ENCODE assay signal across 8 mouse cellular contexts in the genomic region with DNA sequence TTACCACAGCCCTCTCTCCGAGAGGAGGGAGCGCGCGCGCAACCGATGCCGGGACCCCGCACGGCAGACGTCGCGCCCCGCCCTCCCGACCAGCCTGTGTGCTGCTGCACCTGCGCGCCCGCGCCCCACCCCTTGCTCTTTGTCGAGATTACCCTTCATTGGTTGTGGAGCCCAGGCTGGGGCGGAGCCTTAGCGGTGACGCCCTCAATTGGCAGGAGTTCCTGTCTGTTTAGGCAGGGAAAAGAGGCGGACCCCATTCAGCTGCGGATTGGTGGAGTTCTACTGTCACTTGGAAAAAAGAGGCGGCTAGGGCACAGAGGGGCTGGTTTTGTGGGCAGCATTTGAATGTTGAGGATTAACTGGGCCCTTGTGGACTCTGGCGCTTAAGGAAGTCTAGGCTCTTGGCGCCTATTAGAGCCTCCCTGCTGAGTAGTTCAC. TPM values are rescaled to one million over a fixed set of nuclear protein-coding genes. Genes with fewer than 3 reads are reported as not detected.
DNase-seq lines count a peak whose midpoint lies in the region; ATAC-seq and TF ChIP-seq lines count a peak whose summit lies in the region.

No protein-coding gene starts in this region.

- TF ChIP-seq CTCF in heart, adult 2 months (IDR thresholded peaks at IDR 0.05) = no peak

- TF ChIP-seq POLR2A in heart, adult 2 months (IDR thresholded peaks at IDR 0.05; ENCODE audit: insufficient read depth, low read depth, low read length) = peak; percentile 66

- H3K36me3 ChIP-seq in embryonic facial prominence, embryonic 14.5 days (ENCODE audit: control insufficient read depth, insufficient read depth, low read length) = no peaks in the 10 kb centered on the region
- H3K36me3 ChIP-seq in heart, adult 2 months (ENCODE audit: control insufficient read depth, insufficient read depth, low read length) = peaks cover 15% of the 10 kb centered on the region; the same call in 1 of the 2 replicates
- no peaks in the 10 kb centered on the region for H3K36me3 ChIP-seq in limb, embryonic 13.5 days
- H3K36me3 ChIP-seq in midbrain, embryonic 16.5 days (ENCODE audit: control insufficient read depth, insufficient read depth, low read length) = no peaks in the 10 kb centered on the region

- peak overlapping the region; percentile 94 for H3K27ac ChIP-seq in embryonic facial prominence, embryonic 14.5 days (replicated peaks; ENCODE audit: low read depth, low read length)
- H3K27ac ChIP-seq in heart, adult 2 months = peak overlapping the region; percentile 95
- peak overlapping the region; percentile 93 for H3K27ac ChIP-seq in limb, embryonic 13.5 days
- peak overlapping the region; percentile 96 for H3K27ac ChIP-seq in midbrain, embryonic 16.5 days (ENCODE audit: low read length)

- peak overlapping the region; percentile 49 for H3K4me2 ChIP-seq in embryonic facial prominence, embryonic 14.5 days (ENCODE audit: low read depth, low read length)
- H3K4me2 ChIP-seq in limb, embryonic 13.5 days (replicated peaks) = peak overlapping the region; percentile 54
- peak overlapping the region; percentile 53 for H3K4me2 ChIP-seq in midbrain, embryonic 16.5 days (ENCODE audit: low read length)

- TF ChIP-seq EP300 in heart, adult 2 months (IDR thresholded peaks at IDR 0.05; ENCODE audit: insufficient read depth, low read depth, low read length) = no peak

- H3K9ac ChIP-seq in embryonic facial prominence, embryonic 14.5 days (ENCODE audit: low read depth, low read length) = peak overlapping the region; percentile 85
- peak overlapping the region; percentile 91 for H3K9ac ChIP-seq in heart, adult 2 months (ENCODE audit: low read depth, low read length)
- peak overlapping the region; percentile 77 for H3K9ac ChIP-seq in limb, embryonic 13.5 days
- peak overlapping the region; percentile 74 for H3K9ac ChIP-seq in midbrain, embryonic 16.5 days (ENCODE audit: low read depth, low read length)

- peak overlapping the region; percentile 61 for H3K4me3 ChIP-seq in embryonic facial prominence, embryonic 14.5 days (ENCODE audit: low read depth, low read length)
- peak overlapping the region; percentile 68 for H3K4me3 ChIP-seq in heart, adult 2 months
- H3K4me3 ChIP-seq in limb, embryonic 13.5 days = peak overlapping the region; percentile 59
- H3K4me3 ChIP-seq in midbrain, embryonic 16.5 days (ENCODE audit: low read depth, low read length) = peak overlapping the region; percentile 61

- H3K27me3 ChIP-seq in embryonic facial prominence, embryonic 14.5 days (replicated peaks; ENCODE audit: control insufficient read depth, insufficient read depth, low read length) = no peaks in the 10 kb centered on the region; the same call in 1 of the 2 replicates
- no peaks in the 10 kb centered on the region for H3K27me3 ChIP-seq in heart, adult 2 months (ENCODE audit: control insufficient read depth, insufficient read depth, low read length)
- H3K27me3 ChIP-seq in limb, embryonic 13.5 days = peaks cover 15% of the 10 kb centered on the region; the same call in 1 of the 2 replicates
- no peaks in the 10 kb centered on the region for H3K27me3 ChIP-seq in midbrain, embryonic 16.5 days (ENCODE audit: control insufficient read depth, insufficient read depth, low read depth, low read length)

- peak; percentile 98 for DNase-seq in 3T3-L1 (ENCODE audit: low read depth, low spot score)
- peak; percentile 73 to 91 for DNase-seq in adrenal gland, postnatal 4 days (ENCODE audit: low spot score in 2 of 2)
- DNase-seq in embryonic facial prominence, embryonic 14.5 days (ENCODE audit: low spot score) = peak; percentile 98
- peak; percentile 95 to 98 for DNase-seq in heart, adult 2 months
- peak; percentile 99 for DNase-seq in kidney, adult 8-10 months
- peak; percentile 85 to 97 for DNase-seq in spleen, postnatal 10 days (ENCODE audit: low spot score in 2 of 2)

- intact Hi-C loops in heart, adult 2 months (cut with DNase I) = loop anchor here (2.0 to 10.0 kb wide), 3 partner anchors 63 to 159 kb away; a partner anchor contains a TSS

- H3K4me1 ChIP-seq in embryonic facial prominence, embryonic 14.5 days (ENCODE audit: control insufficient read depth, insufficient read depth, low read length) = peaks cover 4% of the 10 kb centered on the region; the same call in 1 of the 2 replicates
- peaks cover 9% of the 10 kb centered on the region for H3K4me1 ChIP-seq in heart, adult 2 months (ENCODE audit: control insufficient read depth, insufficient read depth, low read length)
- H3K4me1 ChIP-seq in limb, embryonic 13.5 days = peaks cover 11% of the 10 kb centered on the region; the same call in 1 of the 2 replicates
- H3K4me1 ChIP-seq in midbrain, embryonic 16.5 days (ENCODE audit: control insufficient read depth, insufficient read depth, low read length) = peaks cover 23% of the 10 kb centered on the region

- no peaks in the 10 kb centered on the region for H3K9me3 ChIP-seq in embryonic facial prominence, embryonic 14.5 days (ENCODE audit: control insufficient read depth, low read length)
- H3K9me3 ChIP-seq in limb, embryonic 13.5 days = no peaks in the 10 kb centered on the region
- H3K9me3 ChIP-seq in midbrain, embryonic 16.5 days (replicated peaks; ENCODE audit: control insufficient read depth, low read length, poor library complexity, severe bottlenecking) = no peaks in the 10 kb centered on the region

- WGBS in embryonic facial prominence, embryonic 14.5 days = 11% methylated on average over 12 of the region's 27 CpGs
- WGBS in heart, adult 2 months = 4% methylated on average over 27 of the region's 27 CpGs
- WGBS in limb, embryonic 13.5 days = 10% methylated on average over 21 of the region's 27 CpGs
- WGBS in midbrain, embryonic 16.5 days = 24% methylated on average over 26 of the region's 27 CpGs

- peak; percentile 99 for ATAC-seq in embryonic facial prominence, embryonic 14.5 days (ENCODE audit: low read depth)
- ATAC-seq in limb, embryonic 13.5 days (ENCODE audit: low FRiP score, low read depth) = peak; percentile 99
- peak; percentile 99 for ATAC-seq in midbrain, embryonic 16.5 days

- no peaks in the 10 kb centered on the region for H3K79me2 ChIP-seq in heart, adult 2 months (replicated peaks; ENCODE audit: control insufficient read depth, insufficient read depth, low read length)

RNA-seq across cellular contexts. Expression of a gene that starts 41.6 kb away (rescaled TPM):
- not detected for total RNA-seq in adrenal gland, postnatal 4 days (2021)
- not detected in 2 replicates for polyA plus RNA-seq in embryonic facial prominence, embryonic 14.5 days (2014; fragmentation: Nextera tagmentation; extraction: Ambion mirVana)
- total RNA-seq in heart, adult 2 months (2021) = not detected
- not detected in 2 replicates for polyA plus RNA-seq in heart, adult 2 months (2012; rRNA removed)
- not detected in 2 replicates for polyA plus RNA-seq in limb, embryonic 13.5 days (2015; fragmentation: Nextera tagmentation; extraction: Ambion mirVana)
- polyA plus RNA-seq in midbrain, embryonic 16.5 days (2015; fragmentation: Nextera tagmentation; extraction: Ambion mirVana) = not detected in 2 replicates

RNA-seq across cellular contexts. Expression of a gene that starts 49.5 kb away (rescaled TPM):
- 10 to 100 TPM; 41.1 to 45.1 TPM for total RNA-seq in adrenal gland, postnatal 4 days (2021)
- 10.4 and 11.3 TPM in 2 replicates for polyA plus RNA-seq in embryonic facial prominence, embryonic 14.5 days (2014; fragmentation: Nextera tagmentation; extraction: Ambion mirVana)
- total RNA-seq in heart, adult 2 months (2021) = 10 to 100 TPM; 27.0 to 32.6 TPM
- polyA plus RNA-seq in heart, adult 2 months (2012; rRNA removed) = 6.2 and 9.6 TPM in 2 replicates
- 12.5 and 12.8 TPM in 2 replicates for polyA plus RNA-seq in limb, embryonic 13.5 days (2015; fragmentation: Nextera tagmentation; extraction: Ambion mirVana)
- polyA plus RNA-seq in midbrain, embryonic 16.5 days (2015; fragmentation: Nextera tagmentation; extraction: Ambion mirVana) = 11.7 and 14.0 TPM in 2 replicates

Comparison
In these comparisons a context has a peak if more than half of its experiments do, and no peak if none do; other contexts are left out.
1. Peak in every context shown above with its lines: DNase-seq, ATAC-seq, H3K4me3 ChIP-seq and H3K27ac ChIP-seq.